Mouse (Mus musculus) bone marrow, adult 2 months (tissue): ENCODE results near the gene Itgb5. TPM values are rescaled to one million over a fixed set of nuclear protein-coding genes. Genes with fewer than 3 reads are reported as not detected.

Experiments used
- H3K27ac ChIP-seq: fragments of 200-500 bp; 2 replicates; pipeline ENCODE4 v1.5.1; 2012; ENCODE audit warnings: low read depth, mild to moderate bottlenecking, control low read depth, inconsistent platforms, low read length; ENCODE audit not compliant: control insufficient read depth, poor library complexity, insufficient read depth
- H3K4me1 ChIP-seq: fragments of 200-500 bp; 2 replicates; pipeline ENCODE4 v1.6.1; 2011; ENCODE audit warnings: low read length; ENCODE audit not compliant: control insufficient read depth, insufficient read depth
- H3K4me3 ChIP-seq: fragments of 200-500 bp; replicated peaks from 2 replicates; pipeline ENCODE3; 2011; ENCODE audit warnings: mild to moderate bottlenecking, low read depth, low read length, control low read depth; ENCODE audit not compliant: control insufficient read depth
- CTCF ChIP-seq: fragments of 200-500 bp; IDR thresholded peaks from 2 replicates; pipeline ENCODE4 v1.5.1; 2011; ENCODE audit warnings: low read length, control low read depth; ENCODE audit not compliant: control insufficient read depth, insufficient read depth
- POLR2A ChIP-seq: fragments of 200-500 bp; IDR thresholded peaks from 2 replicates; pipeline ENCODE4 v1.6.1; 2011; ENCODE audit warnings: low read depth, mild to moderate bottlenecking, control low read depth, low read length, borderline replicate concordance; ENCODE audit not compliant: control insufficient read depth
- WGBS: fragments of 180-500 bp; shearing (Covaris S2); methylation state at CpG from one replicate; pipeline ENCODE4 v1.1.7; 2018; 5-methylcytosine and 5-hydroxymethylcytosine counted together
- polyA plus RNA-seq: library from polyadenylated mRNA; stranded (reverse); fragments of >200 nt; gene quantifications from 2 replicates; pipeline ENCODE4 v1.2.4, GENCODE M21; 2011; ENCODE audit warnings: low replicate concordance; ENCODE audit not compliant: missing spikeins, insufficient read depth, insufficient read length

Gene Itgb5
- polyA plus RNA-seq, 1 experiment = 31.1 TPM

DNA sequence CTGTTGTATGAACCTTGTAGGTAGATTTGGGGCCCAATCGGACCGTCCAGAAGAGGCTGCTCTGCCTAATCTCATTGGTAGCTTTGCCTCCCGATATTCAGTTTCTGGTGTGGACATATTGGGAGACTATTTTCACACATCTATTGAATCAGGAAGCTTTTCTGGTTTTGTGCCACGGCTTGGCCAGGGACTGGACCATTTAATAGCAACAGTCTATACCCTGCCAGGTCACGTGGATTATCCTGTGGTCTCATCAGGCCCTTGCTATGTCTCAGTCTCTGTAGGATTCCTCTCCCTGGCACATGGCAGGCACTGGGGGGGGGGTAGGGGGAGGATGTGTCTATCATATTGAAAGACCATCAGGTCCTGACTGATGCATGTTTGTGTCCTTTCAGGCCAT is 110.6 kb downstream of the Itgb5 start:
- 79% methylated on average over 5 of the region's 5 CpGs for WGBS
- Histone ChIP-seq H3K27ac (no peak overlapping the region), H3K4me3 (no peak overlapping the region), H3K4me1 (peaks cover 2% of the 10 kb centered on the region; the same call in 1 of the 2 replicates)
- TF ChIP-seq CTCF (no peak), POLR2A (no peak)

DNA sequence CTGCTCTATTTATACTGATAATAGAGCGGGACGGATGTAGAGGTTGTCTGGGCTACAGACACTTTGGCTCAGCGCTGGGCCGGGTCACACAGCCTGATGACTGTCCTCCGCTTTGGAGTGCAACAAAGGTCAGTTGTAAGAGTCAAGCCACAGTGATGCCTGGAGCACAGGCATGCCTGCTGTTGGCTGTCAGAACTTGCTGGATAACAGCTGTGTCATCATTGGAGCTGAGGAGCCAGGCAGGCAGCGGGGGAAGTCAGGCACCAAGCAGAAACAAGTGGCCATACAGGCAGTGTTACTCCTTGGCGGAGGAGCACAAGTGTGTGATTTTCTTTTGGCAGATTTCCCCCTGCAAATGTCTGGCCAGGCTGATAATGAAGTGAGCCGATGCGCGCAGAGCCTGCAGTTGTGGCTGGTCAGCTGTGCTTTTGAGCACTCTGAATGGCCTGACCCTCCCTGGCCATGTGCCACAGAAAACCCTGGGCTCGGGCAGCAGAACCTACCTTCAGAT is 111.9 kb downstream of the Itgb5 start:
- H3K4me3 ChIP-seq = no peak overlapping the region
- H3K4me1 ChIP-seq = peaks cover 2% of the 10 kb centered on the region; the same call in 1 of the 2 replicates
- 64% methylated on average over 11 of the region's 11 CpGs for WGBS
- no peak for TF ChIP-seq CTCF
- TF ChIP-seq POLR2A = no peak
- H3K27ac ChIP-seq = no peak overlapping the region

DNA sequence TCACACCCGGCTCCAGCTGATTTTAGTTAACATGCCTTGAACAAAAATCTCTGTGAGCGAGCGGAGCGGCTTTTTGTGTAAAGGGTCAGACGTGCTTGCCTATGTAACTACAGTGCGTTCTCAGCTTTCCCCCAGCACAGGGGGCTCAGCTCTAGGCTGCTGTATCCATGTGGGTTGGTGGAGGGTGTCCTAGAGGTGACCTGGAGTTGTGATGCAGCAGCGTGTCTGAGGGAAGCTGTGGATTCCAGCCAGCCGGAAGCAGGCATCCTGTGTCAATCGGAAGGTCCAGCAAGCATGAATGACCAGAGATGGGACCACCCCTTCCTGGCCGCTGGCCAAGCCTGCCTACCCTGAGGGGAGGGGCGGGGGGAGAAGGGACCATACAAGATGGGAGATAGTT is 112.9 kb downstream of the Itgb5 start:
- no peak overlapping the region for H3K27ac ChIP-seq
- 84% methylated on average over 11 of the region's 11 CpGs for WGBS
- no peak overlapping the region for H3K4me3 ChIP-seq
- H3K4me1 ChIP-seq = no peaks in the 10 kb centered on the region
- TF ChIP-seq POLR2A (no peak), CTCF (no peak)

- Histone ChIP-seq H3K27ac (no peak overlapping the region), H3K4me3 (no peak overlapping the region), H3K4me1 (no peaks in the 10 kb centered on the region)
- 91% methylated on average over 6 of the region's 6 CpGs for WGBS
- no peak for TF ChIP-seq POLR2A
- no peak for TF ChIP-seq CTCF
Observed at GRCm38 (mm10) chr16:33943388-33943787, 113.9 kb downstream of the Itgb5 start.

- H3K4me3 ChIP-seq = no peak overlapping the region
- WGBS = 82% methylated on average over 4 of the region's 4 CpGs
- H3K4me1 ChIP-seq = no peaks in the 10 kb centered on the region
- TF ChIP-seq CTCF = no peak
- no peak for TF ChIP-seq POLR2A
- no peak overlapping the region for H3K27ac ChIP-seq
Observed at GRCm38 (mm10) chr16:33944126-33944525, 114.7 kb downstream of the Itgb5 start.

DNA sequence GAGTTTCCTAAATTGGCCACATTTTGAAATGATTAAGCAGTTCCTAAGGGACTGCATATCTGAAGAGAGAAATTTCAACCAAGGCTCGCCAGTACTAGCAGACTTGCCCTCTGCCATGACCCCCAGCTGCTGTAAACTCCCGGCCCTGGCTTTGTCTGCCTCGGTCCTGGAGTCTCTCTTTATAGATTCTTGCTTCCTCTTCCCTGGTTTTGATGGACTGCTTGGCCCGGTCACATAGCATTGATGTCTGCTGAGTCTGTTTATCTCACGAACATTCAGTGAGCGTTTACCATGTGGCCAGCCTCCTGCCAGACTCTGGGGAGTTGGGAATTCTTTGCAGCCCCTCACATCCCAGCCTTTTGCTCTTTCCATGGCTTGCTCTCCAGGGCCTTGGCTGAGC is 115.3 kb downstream of the Itgb5 start:
- Histone ChIP-seq H3K4me3 (no peak overlapping the region), H3K27ac (no peak overlapping the region), H3K4me1 (no peaks in the 10 kb centered on the region)
- TF ChIP-seq CTCF = no peak
- TF ChIP-seq POLR2A = no peak
- WGBS = 46% methylated on average over 6 of the region's 6 CpGs

- no peak overlapping the region for H3K27ac ChIP-seq
- H3K4me1 ChIP-seq = no peaks in the 10 kb centered on the region
- TF ChIP-seq POLR2A (no peak), CTCF (no peak)
- 74% methylated on average over 7 of the region's 7 CpGs for WGBS
- no peak overlapping the region for H3K4me3 ChIP-seq
Observed at GRCm38 (mm10) chr16:33946021-33946420, 116.6 kb downstream of the Itgb5 start.

DNA sequence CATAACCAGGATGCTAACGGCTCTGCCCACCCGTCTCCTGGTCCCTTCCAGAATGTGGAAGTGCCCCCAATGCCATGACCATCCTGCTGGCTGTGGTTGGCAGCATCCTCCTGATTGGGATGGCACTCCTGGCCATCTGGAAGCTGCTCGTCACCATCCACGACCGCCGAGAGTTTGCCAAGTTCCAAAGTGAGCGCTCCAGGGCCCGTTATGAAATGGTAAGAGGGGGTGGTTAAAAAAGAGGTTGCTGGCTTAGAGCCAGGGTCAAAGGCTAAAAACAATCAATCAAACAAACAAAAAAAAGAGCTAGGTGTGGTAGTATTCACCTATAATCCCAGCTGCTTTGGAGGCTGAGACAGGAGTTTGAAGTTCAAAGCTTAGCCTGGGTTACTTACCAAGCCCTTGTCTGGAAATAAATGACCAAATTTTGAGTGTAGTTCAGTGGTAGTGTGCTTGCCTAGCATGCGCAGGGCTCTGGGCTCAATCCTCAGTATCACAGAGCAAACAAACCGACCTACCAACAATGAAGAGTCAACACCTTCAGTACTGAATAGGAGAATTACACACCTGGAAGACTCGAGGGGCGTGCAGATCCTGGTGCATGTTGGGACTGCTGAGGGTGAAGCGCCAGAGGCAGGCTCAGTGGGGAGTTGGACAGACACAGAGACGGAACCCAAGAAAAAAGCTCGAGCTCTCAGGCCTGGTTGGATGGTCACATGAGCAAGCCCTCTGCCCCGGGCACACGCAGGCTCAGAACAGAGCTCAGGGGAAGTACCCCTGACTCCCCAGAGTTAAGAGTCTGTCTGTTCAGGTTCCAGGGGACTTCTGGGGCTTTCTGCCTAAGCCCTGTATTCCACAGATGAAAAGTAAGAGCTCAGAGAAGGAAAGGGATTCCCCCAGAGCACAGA is 118.5 kb downstream of the Itgb5 start:
- H3K27ac ChIP-seq = no peak overlapping the region

GRCm38 (mm10) chr16:33950386-33950785 is 120.9 kb downstream of the Itgb5 start:
- TF ChIP-seq POLR2A (no peak), CTCF (no peak)

More for the DNA sequence above, 118.5 kb downstream of the Itgb5 start:
- TF ChIP-seq CTCF = no peak
- no peak for TF ChIP-seq POLR2A
- 82% methylated on average over 17 of the region's 17 CpGs for WGBS
- H3K4me1 ChIP-seq = peaks cover 2% of the 10 kb centered on the region; the same call in 1 of the 2 replicates
- H3K4me3 ChIP-seq = no peak overlapping the region

More at GRCm38 (mm10) chr16:33950386-33950785, 120.9 kb downstream of the Itgb5 start:
- H3K4me3 ChIP-seq = no peak overlapping the region
- H3K27ac ChIP-seq = no peak overlapping the region
- peaks cover 3% of the 10 kb centered on the region; the same call in 1 of the 2 replicates for H3K4me1 ChIP-seq
- 67% methylated on average over 6 of the region's 6 CpGs for WGBS
